Mouse (Mus musculus) lung, postnatal 0 days (tissue): ENCODE measurements around the gene Eps8l3.

Experiments used
- CTCF ChIP-seq: IDR thresholded peaks from 2 replicates; pipeline ENCODE4 v1.5.1; 2016; ENCODE audit warnings: antibody characterized with exemption, mild to moderate bottlenecking
- EP300 ChIP-seq: IDR thresholded peaks from 2 replicates; pipeline ENCODE4 v1.6.1; 2016; ENCODE audit warnings: antibody characterized with exemption, mild to moderate bottlenecking, control low read depth

DNA sequence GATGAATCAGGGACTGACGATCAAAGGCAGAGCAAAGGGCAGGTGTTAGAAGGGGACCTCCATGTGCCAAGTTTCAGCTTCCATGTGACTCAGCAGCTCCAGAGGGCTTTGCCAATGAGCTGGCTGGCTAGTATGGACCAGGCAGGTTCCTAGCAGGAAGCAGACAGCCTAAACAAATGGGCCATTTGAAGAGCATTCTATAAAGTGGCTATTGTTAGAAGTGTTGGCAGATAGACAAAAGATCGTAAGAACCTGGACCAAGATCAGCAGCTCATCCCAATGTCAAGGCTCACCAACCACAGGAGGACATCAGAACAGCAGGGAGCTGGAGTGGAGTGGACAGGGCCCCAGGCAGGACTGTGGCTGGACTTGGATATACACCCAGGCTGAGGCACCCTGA, 32.5 kb upstream of the Eps8l3 start:
- TF ChIP-seq CTCF (no peak), EP300 (no peak)
